Mouse (Mus musculus) CH12.LX (cell line): ENCODE results near the gene Krt16. TPM values are rescaled to one million over a fixed set of nuclear protein-coding genes. Genes with fewer than 3 reads are reported as not detected.
A peak's percentile ranks its signal among the peaks of the same experiment; 100 is the strongest.

Source experiments
- DNase-seq: peaks from one replicate; pipeline ENCODE4 v3.0.0-alpha.2; 2013; ENCODE audit errors: extremely low read depth
- H3K27ac ChIP-seq: 2 replicates; pipeline ENCODE4 v1.5.1; 2012; ENCODE audit warnings: low read depth, mild to moderate bottlenecking, control low read depth, moderate library complexity; ENCODE audit not compliant: insufficient read depth
- H3K27me3 ChIP-seq: replicated peaks from 2 replicates; pipeline ENCODE3; 2012; ENCODE audit warnings: inconsistent platforms
- H3K36me3 ChIP-seq, 2 experiments: replicated peaks in 1 of 2; 2 replicates each; pipeline versions ENCODE3 to v1.6.1; 2012; ENCODE audit warnings: inconsistent platforms in 1 of 2, low read length in 1 of 2, mild to moderate bottlenecking in 1 of 2, mixed read lengths in 1 of 2, moderate library complexity in 1 of 2; ENCODE audit not compliant: control insufficient read depth in 1 of 2, insufficient read depth in 1 of 2
- H3K4me1 ChIP-seq, 2 experiments: 2 replicates each; pipeline ENCODE4 v1.6.1; 2012; ENCODE audit warnings: inconsistent platforms in 1 of 2, moderate library complexity in 1 of 2; ENCODE audit not compliant: insufficient read depth in 2 of 2, control insufficient read depth in 1 of 2
- H3K4me2 ChIP-seq: 2 replicates; pipeline ENCODE4 v1.6.1; 2012; ENCODE audit warnings: low read depth, mild to moderate bottlenecking, control low read depth; ENCODE audit not compliant: poor library complexity, insufficient read depth, severe bottlenecking
- H3K4me3 ChIP-seq, 3 experiments: fragments of 150-350 bp in 1 of 3; sonication (generic) in 1 of 3; replicated peaks in 1 of 3; 2 replicates each; pipeline versions ENCODE3 to v1.5.1; 2011 to 2012; ENCODE audit warnings: low read depth in 2 of 3, low read length in 2 of 3, mild to moderate bottlenecking in 2 of 3, moderate library complexity in 2 of 3, control low read depth in 1 of 3, improper control_type of control experiment in 1 of 3, inconsistent platforms in 1 of 3, mixed read lengths in 1 of 3; ENCODE audit not compliant: poor library complexity in 1 of 3
- H3K79me2 ChIP-seq: replicated peaks from 2 replicates; pipeline ENCODE4 v1.6.1; 2012; ENCODE audit warnings: mild to moderate bottlenecking, moderate library complexity; ENCODE audit not compliant: control insufficient read depth, poor library complexity, insufficient read depth, severe bottlenecking; ENCODE audit errors: extremely low read depth
- H3K9ac ChIP-seq: 2 replicates; pipeline ENCODE4 v1.6.1; 2012; ENCODE audit warnings: low read depth, mild to moderate bottlenecking, control low read depth, moderate library complexity; ENCODE audit not compliant: insufficient read depth
- H3K9me3 ChIP-seq: replicated peaks from 2 replicates; pipeline ENCODE3; 2012; ENCODE audit warnings: low read length, inconsistent platforms, mixed read lengths
- BHLHE40 ChIP-seq: IDR thresholded peaks from 2 replicates; pipeline ENCODE4 v1.6.1; 2011; ENCODE audit warnings: mild to moderate bottlenecking, low read depth, low read length, improper control_type of control experiment
- MAFK ChIP-seq: IDR thresholded peaks from 2 replicates; pipeline ENCODE4 v1.6.1; 2011; ENCODE audit warnings: low read length, improper control_type of control experiment; ENCODE audit not compliant: insufficient replicate concordance
- dilution Hi-C: fragments of 300-500 bp; cut with MboI; formaldehyde crosslinking; loops from 2 replicates; pipeline ENCODE4 v1.14.3; 2020; ENCODE audit warnings: low sequenced_read_pairs; ENCODE audit not compliant: extremely low pct_unique_long_range_greater_than_20kb, extremely low pct_ligation_motif_present
- in situ Hi-C: fragments of 300-500 bp; cut with MboI; formaldehyde crosslinking; loops from 3 replicates; pipeline ENCODE4 v1.14.3; 2019; ENCODE audit warnings: low sequenced_read_pairs, low pct_ligation_motif_present, low pct_unique_long_range_greater_than_20kb, mixed read lengths
- polyA plus RNA-seq: library from polyadenylated mRNA; unstranded; fragments of >175 nt; gene quantifications from 2 replicates; pipeline ENCODE4 v1.2.1, GENCODE M21; 2012; ENCODE audit warnings: low read depth; ENCODE audit not compliant: insufficient read length
- total RNA-seq, 2 experiments: library from RNA; depleted of rRNA; stranded (reverse); fragments of 300-350 nt in 1 of 2; fragments of >200 nt in 1 of 2; gene quantifications; 2 replicates each; pipeline ENCODE4 v1.2.3; 2012 to 2014

Gene Krt16
- total and polyA plus RNA-seq, 3 experiments = 0.08 TPM; not detected in 2

DNA sequence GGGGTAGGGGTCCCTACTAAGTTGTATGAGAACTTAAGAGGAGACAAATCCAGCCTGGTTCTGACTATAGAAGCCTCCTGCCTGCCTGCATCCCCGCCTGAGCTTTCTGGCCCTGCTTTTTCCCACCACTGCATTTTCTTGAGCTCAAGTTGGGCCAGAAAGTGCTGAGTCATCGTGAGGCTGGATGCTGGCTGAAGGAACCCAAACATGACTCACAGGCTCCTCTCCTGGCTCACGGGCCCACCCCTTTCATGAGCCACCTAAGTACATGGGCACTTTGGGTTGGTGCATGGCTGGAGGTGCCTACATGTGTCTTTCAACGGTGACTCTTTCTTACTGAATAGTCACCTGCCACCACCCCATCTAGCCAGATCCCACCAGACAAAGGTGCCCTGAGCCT is 50.0 kb downstream of the Krt16 start:
- no peak overlapping the region for H3K4me3 ChIP-seq
- no peaks in the 10 kb centered on the region for H3K79me2 ChIP-seq
- in situ Hi-C loops (no loop called here), dilution Hi-C loops (no loop called here)
- H3K9me3 ChIP-seq = no peaks in the 10 kb centered on the region
- no peak overlapping the region for H3K27ac ChIP-seq
- H3K9ac ChIP-seq = no peak overlapping the region
- no peaks in the 10 kb centered on the region for H3K36me3 ChIP-seq
- TF ChIP-seq MAFK = peak; percentile 56
- no peak for TF ChIP-seq BHLHE40
- H3K4me1 ChIP-seq = peaks cover 0 to 7% of the 10 kb centered on the region in 2 experiments; a peak in 2 of 4 replicates
- DNase-seq = no peak
- peaks cover 43% of the 10 kb centered on the region for H3K27me3 ChIP-seq
- H3K4me2 ChIP-seq = no peak overlapping the region

Other genes starting within 250 kb of the Krt16 start
Only the 20 nearest of the 23 such genes appear.
- gene Krt34, start 207.3 kb downstream of the Krt16 start, total RNA-seq (2012; rRNA removed) = not detected in 2 replicates
- gene Krt34, start 207.3 kb downstream of the Krt16 start, total RNA-seq (2014; rRNA removed) = not detected in 2 replicates
- not detected in 2 replicates for gene Krt34, start 207.3 kb downstream of the Krt16 start, polyA plus RNA-seq
- not detected in 2 replicates for gene Krt31, start 198.4 kb downstream of the Krt16 start, total RNA-seq (2012; rRNA removed)
- not detected in 2 replicates for gene Krt31, start 198.4 kb downstream of the Krt16 start, total RNA-seq (2014; rRNA removed)
- gene Krt31, start 198.4 kb downstream of the Krt16 start, polyA plus RNA-seq = not detected in 2 replicates
- not detected in 2 replicates for gene Krt32, start 160.7 kb downstream of the Krt16 start, total RNA-seq (2012; rRNA removed)
- gene Krt32, start 160.7 kb downstream of the Krt16 start, total RNA-seq (2014; rRNA removed) = not detected in 2 replicates
- not detected in 2 replicates for gene Krt32, start 160.7 kb downstream of the Krt16 start, polyA plus RNA-seq
- not detected in 2 replicates for gene Krt35, start 152.7 kb downstream of the Krt16 start, total RNA-seq (2012; rRNA removed)
- not detected in 2 replicates for gene Krt35, start 152.7 kb downstream of the Krt16 start, total RNA-seq (2014; rRNA removed)
- gene Krt35, start 152.7 kb downstream of the Krt16 start, polyA plus RNA-seq = not detected in 2 replicates
- gene Krt36, start 143.3 kb downstream of the Krt16 start, total RNA-seq (2012; rRNA removed) = not detected in 2 replicates
- not detected in 2 replicates for gene Krt36, start 143.3 kb downstream of the Krt16 start, total RNA-seq (2014; rRNA removed)
- gene Krt36, start 143.3 kb downstream of the Krt16 start, polyA plus RNA-seq = not detected in 2 replicates
- gene Krt13, start 127.3 kb downstream of the Krt16 start, total RNA-seq (2012; rRNA removed) = not detected in 2 replicates
- gene Krt13, start 127.3 kb downstream of the Krt16 start, total RNA-seq (2014; rRNA removed) = not detected in 2 replicates
- gene Krt13, start 127.3 kb downstream of the Krt16 start, polyA plus RNA-seq = not detected in 2 replicates
- 0.21 TPM in 2 replicates for gene Krt15, start 113.0 kb downstream of the Krt16 start, total RNA-seq (2012; rRNA removed)
- not detected in 2 replicates for gene Krt15, start 113.0 kb downstream of the Krt16 start, total RNA-seq (2014; rRNA removed)
- not detected in 2 replicates for gene Krt15, start 113.0 kb downstream of the Krt16 start, polyA plus RNA-seq
- 0.17 TPM in 1 of 2 replicates, not detected in the other for gene Krt19, start 100.2 kb downstream of the Krt16 start, total RNA-seq (2012; rRNA removed)
- not detected in 2 replicates for gene Krt19, start 100.2 kb downstream of the Krt16 start, total RNA-seq (2014; rRNA removed)
- not detected in 2 replicates for gene Krt19, start 100.2 kb downstream of the Krt16 start, polyA plus RNA-seq
- gene Krt9, start 55.7 kb downstream of the Krt16 start, total RNA-seq (2012; rRNA removed) = not detected in 2 replicates
- gene Krt9, start 55.7 kb downstream of the Krt16 start, total RNA-seq (2014; rRNA removed) = not detected in 2 replicates
- gene Krt9, start 55.7 kb downstream of the Krt16 start, polyA plus RNA-seq = not detected in 2 replicates
- not detected in 2 replicates for gene Krt14, start 41.4 kb downstream of the Krt16 start, total RNA-seq (2012; rRNA removed)
- not detected in 2 replicates for gene Krt14, start 41.4 kb downstream of the Krt16 start, total RNA-seq (2014; rRNA removed)
- gene Krt14, start 41.4 kb downstream of the Krt16 start, polyA plus RNA-seq = not detected in 2 replicates
- 0.76 and 0.97 TPM in 2 replicates for gene Krt17, start 12.1 kb upstream of the Krt16 start, total RNA-seq (2012; rRNA removed)
- gene Krt17, start 12.1 kb upstream of the Krt16 start, total RNA-seq (2014; rRNA removed) = 0.15 TPM in 1 of 2 replicates, not detected in the other
- gene Krt17, start 12.1 kb upstream of the Krt16 start, polyA plus RNA-seq = not detected in 2 replicates
- gene Krt42, start 21.0 kb upstream of the Krt16 start, total RNA-seq (2012; rRNA removed) = not detected in 2 replicates
- not detected in 2 replicates for gene Krt42, start 21.0 kb upstream of the Krt16 start, total RNA-seq (2014; rRNA removed)
- gene Krt42, start 21.0 kb upstream of the Krt16 start, polyA plus RNA-seq = not detected in 2 replicates
- 249 and 265 TPM in 2 replicates for gene Eif1, start 71.0 kb upstream of the Krt16 start, total RNA-seq (2012; rRNA removed)
- 401 and 406 TPM in 2 replicates for gene Eif1, start 71.0 kb upstream of the Krt16 start, total RNA-seq (2014; rRNA removed)
- 989 and 1,001 TPM in 2 replicates for gene Eif1, start 71.0 kb upstream of the Krt16 start, polyA plus RNA-seq
- gene Gast, start 85.5 kb upstream of the Krt16 start, total RNA-seq (2012; rRNA removed) = not detected in 2 replicates
- gene Gast, start 85.5 kb upstream of the Krt16 start, total RNA-seq (2014; rRNA removed) = not detected in 2 replicates
- gene Gast, start 85.5 kb upstream of the Krt16 start, polyA plus RNA-seq = not detected in 2 replicates
- 0.21 and 0.34 TPM in 2 replicates for gene Hap1, start 107.2 kb upstream of the Krt16 start, total RNA-seq (2012; rRNA removed)
- not detected in 2 replicates for gene Hap1, start 107.2 kb upstream of the Krt16 start, total RNA-seq (2014; rRNA removed)
- gene Hap1, start 107.2 kb upstream of the Krt16 start, polyA plus RNA-seq = 0.22 TPM in 1 of 2 replicates, not detected in the other
- 0.92 and 1.1 TPM in 2 replicates for gene Jup, start 148.9 kb upstream of the Krt16 start, total RNA-seq (2012; rRNA removed)
- gene Jup, start 148.9 kb upstream of the Krt16 start, total RNA-seq (2014; rRNA removed) = 0.34 and 0.68 TPM in 2 replicates
- gene Jup, start 148.9 kb upstream of the Krt16 start, polyA plus RNA-seq = 1.3 and 1.4 TPM in 2 replicates
- 0.04 TPM in 1 of 2 replicates, not detected in the other for gene P3h4, start 165.9 kb upstream of the Krt16 start, total RNA-seq (2012; rRNA removed)
- gene P3h4, start 165.9 kb upstream of the Krt16 start, total RNA-seq (2014; rRNA removed) = not detected in 2 replicates
- gene P3h4, start 165.9 kb upstream of the Krt16 start, polyA plus RNA-seq = not detected in 2 replicates
- 0.34 and 0.63 TPM in 2 replicates for gene Fkbp10, start 166.8 kb upstream of the Krt16 start, total RNA-seq (2012; rRNA removed)
- 0.24 and 0.46 TPM in 2 replicates for gene Fkbp10, start 166.8 kb upstream of the Krt16 start, total RNA-seq (2014; rRNA removed)
- 0.30 and 0.31 TPM in 2 replicates for gene Fkbp10, start 166.8 kb upstream of the Krt16 start, polyA plus RNA-seq
- 54.4 and 60.3 TPM in 2 replicates for gene Nt5c3b, start 192.9 kb upstream of the Krt16 start, total RNA-seq (2012; rRNA removed)
- 50.1 and 54.2 TPM in 2 replicates for gene Nt5c3b, start 192.9 kb upstream of the Krt16 start, total RNA-seq (2014; rRNA removed)
- 63.5 and 68.2 TPM in 2 replicates for gene Nt5c3b, start 192.9 kb upstream of the Krt16 start, polyA plus RNA-seq
- 0.67 and 1.1 TPM in 2 replicates for gene Klhl10, start 193.0 kb upstream of the Krt16 start, total RNA-seq (2012; rRNA removed)
- gene Klhl10, start 193.0 kb upstream of the Krt16 start, total RNA-seq (2014; rRNA removed) = 0.48 and 0.54 TPM in 2 replicates
- 0.30 and 0.56 TPM in 2 replicates for gene Klhl10, start 193.0 kb upstream of the Krt16 start, polyA plus RNA-seq